Mouse (Mus musculus) right cerebral cortex, postnatal 4 days (tissue): ENCODE measurements around the gene Phf24.
"Not testable (repeated sequence)": the region's sequence is repeated elsewhere in the genome, so short reads cannot be mapped to it uniquely, and the experiment has no call there.

Source experiments
- DNase-seq: peaks from one replicate; pipeline ENCODE4 v3.0.0-alpha.2; 2022

Gene Phf24

DNA sequence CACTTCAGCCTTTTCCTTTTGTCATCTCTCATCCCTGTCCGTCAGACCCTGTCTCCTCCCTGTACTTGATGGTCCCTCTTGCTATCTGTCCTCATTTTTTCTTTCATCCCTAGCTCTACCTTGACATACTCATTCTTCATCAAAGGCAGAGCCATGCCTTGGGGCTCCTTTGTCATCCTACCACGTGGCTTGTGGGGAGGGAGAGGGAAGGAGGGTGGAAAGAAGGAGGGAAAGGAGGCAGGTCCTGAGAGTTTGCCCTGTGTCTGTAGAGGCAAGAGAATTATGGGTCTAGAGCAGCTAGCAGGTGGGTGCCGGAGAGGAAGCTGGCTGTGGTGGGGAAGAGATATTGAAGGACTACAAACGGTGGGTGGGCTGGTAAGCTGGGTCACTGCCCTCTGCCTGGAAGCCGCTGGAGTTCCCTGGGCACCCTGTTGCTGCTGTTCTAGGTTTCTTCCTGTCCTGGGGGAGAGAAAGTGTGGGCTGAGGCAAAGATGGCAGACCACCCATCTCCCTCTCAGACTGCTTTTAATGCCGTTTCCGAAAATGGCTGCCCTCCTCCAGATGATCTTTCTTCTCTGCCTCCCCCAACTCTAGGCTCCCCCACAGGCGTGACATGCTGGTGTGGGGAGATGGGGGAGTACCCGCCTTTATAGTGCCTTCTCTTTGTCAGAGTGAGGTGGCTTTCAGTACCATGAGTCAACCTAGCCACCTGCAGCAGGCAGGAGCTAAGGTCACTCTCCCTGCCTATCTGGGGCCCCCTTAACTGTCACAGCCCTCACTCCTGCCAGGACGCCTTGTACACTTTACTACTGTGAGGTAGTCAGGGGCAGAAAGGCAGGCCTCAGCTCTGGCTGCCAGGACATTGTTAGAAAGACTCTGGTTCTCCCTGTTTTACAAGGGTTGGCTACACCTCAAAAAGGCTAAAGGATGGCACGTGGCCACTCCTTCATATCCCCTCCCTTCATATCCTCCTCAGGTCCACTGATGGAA is 35.0 kb downstream of the Phf24 start:
- DNase-seq, result no peak

DNA sequence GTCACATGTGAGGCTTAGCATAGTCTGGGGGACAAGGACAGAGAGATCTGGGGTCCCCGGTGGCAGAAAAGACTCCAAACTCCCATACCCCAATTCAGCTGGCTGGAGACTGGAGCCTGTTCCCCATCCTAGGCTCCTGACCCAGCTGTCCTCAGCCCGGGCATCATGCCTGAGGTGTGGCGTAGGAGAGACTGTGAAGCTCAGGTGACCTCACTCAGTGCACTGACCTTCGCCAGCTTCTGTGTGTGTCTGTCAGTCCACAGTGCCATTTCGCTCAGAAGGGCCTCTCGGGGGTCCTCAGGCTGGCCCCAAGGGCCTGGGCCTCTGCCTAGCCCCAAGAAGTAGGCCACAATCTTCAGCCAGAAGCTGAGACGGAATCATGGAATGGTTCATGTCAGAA is 36.1 kb downstream of the Phf24 start:
- no peak for DNase-seq

DNA sequence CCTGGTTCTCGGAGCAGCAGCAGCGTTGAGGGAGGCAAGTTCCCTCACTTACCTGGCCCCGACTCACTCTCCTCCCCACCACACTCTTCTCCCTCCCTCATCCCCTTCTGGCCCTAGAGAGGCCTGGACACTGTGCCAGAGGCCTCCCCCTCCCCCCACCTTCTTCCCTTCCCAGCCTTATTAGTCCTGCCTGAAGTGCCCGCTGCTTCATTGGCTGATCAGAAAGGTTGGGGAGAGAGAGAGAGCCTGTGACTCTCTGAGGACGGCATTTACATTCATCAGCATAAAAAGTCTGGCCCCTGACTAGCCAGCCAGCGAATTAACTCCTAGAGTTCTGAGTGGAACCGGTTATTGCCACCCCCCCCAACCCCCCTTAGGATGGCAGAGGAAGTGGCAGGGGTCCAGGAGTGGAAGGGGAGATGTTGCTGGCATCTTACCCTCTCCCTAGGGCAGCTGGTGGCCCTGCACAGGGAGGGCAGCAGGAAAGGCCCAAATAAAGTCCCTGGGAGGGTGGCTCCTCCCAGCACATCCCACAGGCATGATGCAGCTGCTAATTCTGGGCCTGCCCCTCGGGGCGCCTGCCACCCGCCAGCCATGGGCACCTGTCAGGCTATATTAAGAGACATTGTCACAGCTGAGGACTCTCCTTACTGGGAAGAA is 37.1 kb downstream of the Phf24 start:
- DNase-seq, result no peak

DNA sequence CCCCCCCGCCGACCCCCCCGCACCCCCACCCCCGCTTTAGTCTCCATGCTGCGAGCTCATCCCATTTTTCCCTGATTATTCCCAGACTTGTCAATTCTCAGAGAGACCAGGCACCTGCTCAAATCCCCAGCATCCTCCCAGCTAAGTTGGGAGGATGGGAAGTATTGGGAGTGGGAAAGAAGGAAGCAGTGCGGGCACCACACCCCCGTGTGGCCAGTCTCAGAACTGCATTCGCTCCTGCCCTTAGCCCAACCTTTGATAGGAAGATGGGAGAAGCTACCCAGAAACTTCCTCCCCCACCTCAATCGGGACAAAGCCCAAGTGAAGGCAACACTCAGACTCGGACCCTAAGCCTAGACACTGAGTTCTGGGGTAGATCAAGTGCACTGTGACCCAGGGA is 37.8 kb downstream of the Phf24 start:
- peak; percentile 88 for DNase-seq

DNA sequence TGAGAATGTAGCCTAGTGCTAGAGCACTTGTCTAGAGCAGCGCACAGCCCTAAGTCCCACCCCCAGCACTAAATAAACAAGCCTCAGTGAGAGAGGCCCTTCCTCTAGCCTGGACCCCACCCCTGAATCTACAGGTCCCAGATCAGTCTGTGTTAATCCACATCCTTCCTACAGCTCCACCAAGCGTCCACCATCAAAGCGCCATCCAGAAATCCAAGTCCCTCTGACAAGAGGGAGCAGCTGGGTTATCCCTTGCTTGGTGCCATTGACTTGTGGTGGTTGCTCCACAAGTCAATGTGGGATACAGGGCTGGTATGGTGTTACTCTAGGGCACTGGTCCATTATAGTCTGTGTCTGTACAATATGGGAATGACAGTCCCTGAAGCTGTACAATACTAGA is 38.7 kb downstream of the Phf24 start:
- DNase-seq, result no peak

DNA sequence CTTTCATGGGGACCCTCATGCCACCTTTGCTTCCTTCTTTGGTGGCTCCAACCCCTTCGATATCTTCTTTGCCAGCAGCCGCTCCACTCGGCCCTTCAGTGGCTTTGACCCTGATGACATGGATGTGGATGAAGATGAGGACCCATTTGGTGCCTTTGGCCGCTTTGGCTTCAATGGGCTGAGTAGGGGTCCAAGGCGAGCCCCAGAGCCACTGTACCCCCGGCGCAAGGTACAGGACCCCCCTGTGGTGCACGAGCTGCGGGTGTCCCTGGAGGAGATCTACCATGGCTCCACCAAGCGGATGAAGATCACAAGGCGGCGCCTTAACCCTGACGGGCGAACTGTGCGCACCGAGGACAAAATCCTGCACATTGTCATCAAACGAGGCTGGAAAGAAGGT is 40.1 kb downstream of the Phf24 start:
- DNase-seq, result no peak

DNA sequence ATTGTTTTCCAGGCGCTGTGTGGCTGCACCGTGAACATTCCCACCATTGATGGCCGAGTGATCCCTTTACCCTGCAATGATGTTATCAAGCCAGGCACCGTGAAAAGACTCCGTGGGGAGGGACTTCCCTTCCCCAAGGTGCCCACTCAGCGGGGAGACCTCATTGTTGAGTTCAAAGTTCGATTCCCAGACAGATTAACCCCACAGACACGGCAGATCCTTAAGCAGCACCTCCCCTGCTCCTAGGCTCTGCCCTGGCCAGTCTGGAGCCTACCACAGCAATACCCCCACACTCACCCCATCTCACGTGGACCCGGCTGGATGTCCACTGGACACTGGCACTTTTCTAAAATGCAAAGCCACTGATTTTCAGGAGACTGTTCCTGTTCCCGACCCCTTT is 40.8 kb downstream of the Phf24 start:
- DNase-seq, result no peak

DNA sequence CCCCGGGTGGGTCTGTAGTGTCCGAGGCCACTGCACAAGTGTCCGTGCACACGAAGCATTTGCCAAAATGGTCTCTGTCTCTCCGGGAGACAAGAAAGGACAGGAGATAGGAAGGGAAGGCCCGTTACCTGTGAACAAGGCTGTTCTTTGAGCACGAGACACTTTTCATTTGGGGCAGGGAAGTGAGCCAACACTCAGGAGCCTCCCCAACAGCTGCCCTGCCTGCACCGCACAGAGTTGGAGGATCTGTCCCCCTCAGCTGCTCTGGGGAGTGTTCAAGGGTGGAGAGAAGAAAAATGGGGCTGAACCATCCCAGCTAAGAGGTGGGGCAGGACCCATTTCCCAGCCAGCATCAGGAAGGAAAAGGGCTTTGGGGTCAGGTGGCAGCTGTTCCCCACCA is 41.5 kb downstream of the Phf24 start:
- DNase-seq, result no peak

DNA sequence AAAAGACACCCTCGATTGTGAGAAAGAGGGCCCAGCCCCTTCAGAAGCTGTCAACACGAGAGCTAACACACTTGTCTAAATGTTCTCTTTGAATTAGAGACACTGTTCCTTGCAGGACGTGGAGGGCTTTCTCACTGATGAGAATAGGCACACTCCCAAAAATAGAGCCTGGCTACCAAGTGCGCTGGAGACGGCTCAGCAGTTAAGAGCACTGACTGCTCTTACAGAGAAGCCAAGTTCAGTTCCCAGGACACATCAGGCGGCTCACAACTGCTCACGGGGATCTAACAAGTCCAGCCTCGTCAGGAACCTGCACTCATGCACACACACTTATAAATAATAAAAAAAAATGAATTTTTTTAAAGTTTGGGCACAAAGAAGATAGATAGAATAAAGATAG is 42.5 kb downstream of the Phf24 start:
- DNase-seq, result no peak

DNA sequence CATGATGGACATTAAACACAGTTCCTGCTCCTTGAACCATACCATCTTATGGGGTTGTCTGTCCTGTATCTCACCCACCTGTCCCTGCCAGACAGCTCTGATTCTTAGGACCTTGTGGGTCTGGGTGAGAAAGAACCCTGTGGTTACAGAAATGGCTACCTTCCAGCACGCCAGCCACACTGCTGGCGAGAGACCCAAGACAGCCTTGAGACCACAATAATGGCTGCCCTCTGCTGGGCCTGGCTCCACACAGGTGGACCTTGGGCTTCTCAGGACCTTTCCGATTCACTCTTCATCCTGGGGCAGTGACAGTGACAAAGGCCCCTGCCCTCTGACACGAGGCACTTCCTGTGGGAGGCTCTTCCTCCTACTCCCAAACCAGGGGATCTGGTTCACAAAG is 42.9 kb downstream of the Phf24 start:
- no peak for DNase-seq

DNA sequence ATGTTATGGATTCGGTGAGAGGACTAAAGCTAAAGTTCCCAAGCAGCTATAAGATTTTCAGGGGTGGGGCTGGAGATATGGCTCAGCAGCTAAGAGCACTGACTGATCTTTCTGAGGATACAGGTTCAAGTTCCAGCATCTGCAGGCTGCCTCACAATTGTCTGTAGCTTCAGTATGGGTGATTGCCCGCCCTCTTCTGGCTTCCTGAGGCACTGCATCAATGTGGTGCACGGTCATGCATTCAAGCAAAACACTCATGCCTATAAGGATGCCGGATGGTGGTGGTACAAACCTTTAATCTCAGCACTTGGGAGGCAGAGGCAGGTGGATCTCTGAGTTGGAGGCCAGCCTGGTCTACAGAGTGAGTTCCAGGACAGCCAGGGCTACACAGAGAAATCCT is 45.1 kb downstream of the Phf24 start:
- peak; percentile 65 for DNase-seq

DNA sequence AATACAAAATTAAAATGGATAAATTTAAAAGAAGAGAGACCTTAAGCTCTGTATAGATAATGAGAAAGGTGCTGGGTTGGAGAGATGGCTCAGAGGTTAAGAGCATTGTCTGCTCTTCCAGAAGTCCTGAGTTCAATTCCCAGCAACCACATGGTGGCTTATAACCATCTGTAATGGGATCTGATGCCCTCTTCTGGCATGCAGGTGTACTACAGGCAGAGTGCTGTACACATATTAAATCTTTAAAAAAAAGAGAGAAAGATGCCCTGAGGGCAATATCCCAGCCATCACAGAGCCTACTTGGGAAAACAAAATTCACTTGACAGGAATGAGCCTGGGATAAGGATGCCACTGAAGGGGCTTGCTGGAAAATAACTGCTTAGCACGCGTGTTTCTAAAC is 47.0 kb downstream of the Phf24 start:
- DNase-seq, result no peak

DNA sequence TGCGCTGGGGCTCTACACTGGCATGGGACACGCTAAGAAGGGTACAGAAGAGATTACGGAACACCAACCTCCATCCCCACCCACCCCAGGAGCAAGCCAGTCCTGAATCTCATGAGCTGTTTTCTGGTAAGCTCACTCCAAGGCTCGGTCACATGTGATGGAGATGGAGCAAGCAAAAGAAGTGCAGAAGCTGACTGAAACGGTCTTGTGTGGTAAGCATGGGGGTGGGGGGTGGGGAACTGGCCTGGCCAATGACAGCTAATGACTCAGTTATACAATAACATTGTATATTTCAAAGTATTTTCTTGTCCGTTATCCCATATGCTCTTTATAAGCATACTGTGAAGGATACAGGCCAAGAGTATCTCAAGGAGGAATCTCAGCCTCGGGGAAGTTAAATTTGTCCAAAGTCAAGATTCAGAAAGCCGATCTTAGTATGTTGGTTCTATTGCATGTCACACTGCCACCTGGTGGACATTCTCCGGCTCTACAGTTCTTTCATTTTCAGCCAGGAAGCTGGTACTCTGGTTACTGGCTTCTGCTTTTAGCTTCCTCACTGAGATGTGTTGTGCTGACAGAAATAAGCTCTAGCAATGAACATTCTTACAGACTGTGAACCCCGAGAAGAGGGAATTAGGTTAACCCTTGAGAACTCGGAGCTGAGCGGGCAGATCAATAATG is 48.7 kb downstream of the Phf24 start:
- DNase-seq, result peak; percentile 39

DNA sequence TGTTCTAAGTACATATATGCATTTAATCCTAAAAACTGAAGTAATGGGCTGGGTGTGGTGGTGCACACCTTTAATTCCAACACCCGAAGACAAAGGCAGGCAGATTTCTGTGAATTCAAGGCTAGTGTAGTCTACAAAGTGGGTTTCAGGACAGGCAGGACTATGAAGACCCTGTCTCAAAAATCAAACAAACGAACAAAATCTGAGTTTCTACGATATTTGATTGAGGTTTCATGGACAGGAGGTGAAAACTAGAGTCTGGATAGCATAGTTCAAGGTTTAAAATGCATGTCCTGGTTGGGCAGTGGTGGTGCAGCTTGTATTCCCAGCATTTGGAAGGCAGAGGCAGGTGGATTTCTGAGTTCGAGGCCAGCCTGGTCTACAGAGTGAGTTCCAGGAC is 52.8 kb downstream of the Phf24 start, which contains the start of gene 1700022I11Rik:
TSS of gene 1700022I11Rik (plus strand) at position 301 of the 400 bp plus-strand sequence.
- DNase-seq, result no peak

DNA sequence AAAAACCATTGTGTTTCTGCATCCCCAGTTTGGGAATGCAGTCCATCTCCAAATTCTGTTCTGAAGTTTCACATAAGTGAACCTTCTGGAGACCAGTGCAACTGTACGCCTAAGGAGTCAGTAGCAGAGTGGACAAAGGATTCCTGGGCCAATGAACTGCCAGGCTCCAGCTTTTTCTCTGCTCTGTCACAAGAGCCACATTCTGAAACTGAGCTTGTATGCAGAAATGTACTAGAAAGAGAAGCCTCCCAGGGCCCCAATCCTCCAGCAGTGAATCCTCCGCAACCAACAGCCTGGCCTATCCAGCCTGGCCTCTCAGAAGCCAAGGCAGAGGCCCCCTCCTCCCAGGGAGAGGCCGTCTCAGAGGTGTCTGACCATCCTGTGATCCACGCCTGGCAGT is 56.5 kb downstream of the Phf24 start:
- no peak for DNase-seq

DNA sequence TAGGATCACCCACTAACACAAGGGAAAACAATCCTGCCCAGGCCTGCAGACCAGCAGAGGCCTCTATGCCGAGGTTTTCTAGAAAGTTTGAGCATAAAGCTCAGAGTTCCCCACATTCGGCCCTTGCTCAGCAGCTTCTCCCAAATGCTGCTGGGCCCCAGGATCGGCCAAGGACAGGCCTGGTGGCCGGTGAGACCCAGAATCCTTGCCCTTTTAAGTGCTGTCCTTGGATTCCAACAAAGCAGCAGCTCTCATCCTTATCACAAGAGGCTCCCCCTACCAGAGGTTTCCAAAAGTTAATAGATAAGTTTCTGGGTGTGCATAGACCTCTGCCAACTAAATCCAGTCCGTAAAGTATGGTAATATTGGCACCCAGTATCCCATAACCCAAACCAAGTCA is 57.4 kb downstream of the Phf24 start:
- DNase-seq, result no peak

DNA sequence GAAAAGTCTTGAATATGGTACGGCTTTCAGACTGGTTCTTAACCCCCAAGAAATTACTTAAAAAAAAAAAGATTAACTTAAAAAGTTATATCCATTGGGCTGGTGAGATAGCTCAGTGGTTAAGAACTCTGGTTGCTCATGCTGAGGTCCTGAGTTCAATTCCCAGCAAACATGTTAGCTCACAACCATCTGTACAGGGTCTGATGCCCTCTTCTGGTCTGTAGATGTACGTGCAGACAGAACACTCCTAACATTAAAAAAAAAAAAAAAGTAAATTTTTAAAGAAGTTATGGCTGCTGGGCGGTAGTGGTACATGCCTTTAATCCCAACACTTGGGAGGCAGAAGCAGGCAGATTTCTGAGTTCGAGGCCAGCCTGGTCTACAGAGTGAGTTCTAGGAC is 61.6 kb downstream of the Phf24 start:
- no peak for DNase-seq

DNA sequence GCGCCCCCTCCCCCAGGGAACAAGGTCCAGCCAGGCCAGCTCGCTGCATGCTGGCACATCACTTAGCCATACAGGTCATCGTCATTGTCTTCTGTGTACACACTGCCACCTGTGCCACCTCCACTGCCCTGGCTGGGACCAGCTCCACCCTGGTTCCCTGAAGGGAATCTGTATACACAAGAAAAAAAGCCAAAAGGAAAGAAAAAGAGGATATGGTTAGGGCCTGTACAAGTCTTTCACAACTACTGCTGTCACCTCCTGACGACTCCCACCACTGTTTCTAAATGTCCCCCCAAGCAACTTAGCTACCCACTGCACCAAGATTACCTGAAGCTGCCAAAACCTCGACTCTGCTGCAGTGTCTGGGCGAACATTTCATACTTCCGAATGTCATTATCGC is 64.0 kb downstream of the Phf24 start:
- DNase-seq, result not testable (repeated sequence)

DNA sequence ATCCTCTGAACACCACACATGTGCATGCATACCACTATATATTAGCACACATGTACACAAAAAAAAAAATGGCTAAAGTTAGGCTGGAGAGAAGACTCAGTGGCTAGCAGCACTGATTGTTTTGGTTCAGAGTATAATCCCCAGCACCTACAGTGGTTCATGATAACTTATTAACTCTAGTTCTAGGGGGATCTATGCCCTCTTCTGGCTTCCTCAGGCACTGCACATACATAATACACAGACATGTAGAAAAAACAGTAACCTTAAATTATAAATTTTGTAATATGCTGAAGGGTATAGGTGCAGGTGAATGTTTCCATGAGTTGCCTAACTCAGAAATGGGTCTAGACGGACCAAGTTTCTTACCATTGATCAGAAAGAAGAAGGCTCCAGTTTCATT is 71.8 kb downstream of the Phf24 start:
- DNase-seq, result no peak
